Comparison of ENCODE assay signal across 5 mouse cellular contexts in the genomic region with DNA sequence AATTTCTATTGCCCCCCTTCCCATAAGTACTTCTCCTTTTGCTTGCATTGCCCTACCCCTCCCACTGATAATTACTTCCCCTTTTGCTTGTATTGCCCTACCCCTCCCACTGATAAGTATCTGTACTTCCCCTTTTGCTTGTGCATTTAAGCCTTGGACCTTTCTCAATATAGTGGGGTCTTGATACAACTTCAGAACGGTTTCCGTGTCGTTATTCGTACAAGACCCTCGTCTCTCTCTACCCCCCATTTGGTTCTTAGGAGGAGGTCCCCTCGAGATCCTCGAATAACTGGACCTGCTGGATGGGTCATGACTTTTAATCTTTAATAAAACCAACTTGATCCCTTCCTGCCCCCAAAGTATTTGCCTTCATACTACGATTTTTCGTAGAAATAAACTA. TPM values are rescaled to one million over a fixed set of nuclear protein-coding genes. Genes with fewer than 3 reads are reported as not detected.
"Had no signal": no experiment of that assay in that cellular context is flagged by ENCODE, and none has a peak within 500 bp of the region (broad histone marks: within the 10 kb centered on the region; RNA-seq: fewer than 3 reads in every experiment).

No protein-coding gene starts in this region.

RNA-seq across cellular contexts. Expression of gene Chn1, which starts 25.0 kb away (rescaled TPM):
- total RNA-seq: megakaryocyte, adult 5-6 weeks; megakaryocyte-erythroid progenitor cell, adult 5-6 weeks; monocyte, adult 5-6 weeks had no signal
- polyA plus RNA-seq: liver, adult 2 months; macrophage had no signal
